Mouse (Mus musculus) erythroblast, embryonic 14.5 days (primary cell): ENCODE results near the gene Ankrd36. TPM values are rescaled to one million over a fixed set of nuclear protein-coding genes. Genes with fewer than 3 reads are reported as not detected.

Experiments used
- H3K27me3 ChIP-seq: 2 replicates; pipeline ENCODE4 v1.6.1; 2012; ENCODE audit warnings: inconsistent platforms; ENCODE audit not compliant: control insufficient read depth
- H3K36me3 ChIP-seq: 2 replicates; pipeline ENCODE4 v1.6.1; 2012; ENCODE audit warnings: mild to moderate bottlenecking, inconsistent platforms; ENCODE audit not compliant: control insufficient read depth
- H3K4me1 ChIP-seq: 2 replicates; pipeline ENCODE4 v1.6.1; 2012; ENCODE audit warnings: inconsistent platforms; ENCODE audit not compliant: control insufficient read depth
- H3K4me3 ChIP-seq: replicated peaks from 2 replicates; pipeline ENCODE3; 2012; ENCODE audit warnings: moderate library complexity, mild to moderate bottlenecking, inconsistent platforms
- H3K9me3 ChIP-seq: 2 replicates; pipeline ENCODE4 v1.6.1; 2012; ENCODE audit warnings: low read length, inconsistent platforms, mixed read lengths; ENCODE audit not compliant: control insufficient read depth
- GATA1 ChIP-seq: IDR thresholded peaks from 2 replicates; pipeline ENCODE4 v1.6.1; 2012; ENCODE audit warnings: low read length, inconsistent platforms, mixed read lengths
- TAL1 ChIP-seq: IDR thresholded peaks from 3 replicates; pipeline ENCODE4 v1.6.1; 2012; ENCODE audit warnings: low read length, inconsistent platforms, mixed read lengths
- polyA plus RNA-seq: library from polyadenylated mRNA; stranded (reverse); fragments of >175 nt; gene quantifications from 2 replicates; pipeline ENCODE4 v1.2.3, GENCODE M21; 2012

Gene Ankrd36
- polyA plus RNA-seq, 1 experiment, result not detected

DNA sequence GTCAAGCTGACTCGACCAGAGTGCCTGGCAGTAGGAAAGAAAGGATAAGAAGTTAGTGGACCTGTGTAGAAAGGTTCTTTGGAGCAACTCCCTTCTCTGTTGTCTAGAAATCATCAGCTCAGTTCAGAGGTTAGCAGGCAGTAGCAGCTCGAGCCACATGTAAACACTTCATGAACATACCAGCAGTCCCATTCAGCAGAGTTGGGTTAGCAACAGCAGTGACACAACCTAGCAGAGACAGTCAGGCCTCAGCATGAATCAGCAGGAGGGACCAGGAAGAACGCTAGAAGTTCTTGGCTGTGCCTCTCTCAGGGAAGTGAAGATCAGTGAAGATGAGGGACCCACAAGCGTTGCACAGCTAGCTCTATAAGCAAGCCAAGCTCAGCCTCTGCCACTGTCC, 24.0 kb upstream of the Ankrd36 start:
- no peak for TF ChIP-seq GATA1
- TF ChIP-seq TAL1, result no peak
- Histone ChIP-seq H3K36me3 (peaks cover 2% of the 10 kb centered on the region), H3K27me3 (no peaks in the 10 kb centered on the region), H3K4me1 (peaks cover 25% of the 10 kb centered on the region), H3K4me3 (no peak overlapping the region), H3K9me3 (peaks cover 5% of the 10 kb centered on the region; the same call in 1 of the 2 replicates)

- Histone ChIP-seq H3K9me3 (peaks cover 5% of the 10 kb centered on the region; the same call in 1 of the 2 replicates), H3K36me3 (no peaks in the 10 kb centered on the region), H3K4me1 (peaks cover 14% of the 10 kb centered on the region), H3K27me3 (no peaks in the 10 kb centered on the region), H3K4me3 (no peak overlapping the region)
- no peak for TF ChIP-seq GATA1
- TF ChIP-seq TAL1, result no peak
Measured at GRCm38 (mm10) chr11:5546693-5547092, 22.8 kb upstream of the Ankrd36 start.

DNA sequence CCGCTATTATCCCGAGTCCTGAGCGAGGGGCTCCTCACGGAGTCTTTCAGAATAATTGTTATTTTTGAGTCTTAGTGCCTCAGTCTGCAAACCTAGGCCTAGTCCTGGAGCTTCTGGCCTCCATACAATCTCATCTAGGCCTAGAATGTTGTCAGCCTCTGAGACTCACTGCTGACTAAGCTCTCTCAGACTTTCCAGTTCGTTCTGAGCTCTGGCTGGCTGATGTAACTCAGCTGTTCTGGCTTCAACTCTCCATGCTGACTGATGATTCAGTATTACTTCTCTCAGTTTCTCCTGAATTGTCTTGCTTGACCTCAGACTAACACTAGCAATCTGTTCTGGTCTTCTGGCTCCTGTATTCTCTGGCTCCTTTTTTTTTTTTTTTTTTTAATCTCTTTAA, 18.1 kb upstream of the Ankrd36 start:
- Histone ChIP-seq H3K4me3 (no peak overlapping the region), H3K4me1 (no peaks in the 10 kb centered on the region), H3K36me3 (no peaks in the 10 kb centered on the region), H3K9me3 (peaks cover 5% of the 10 kb centered on the region; the same call in 1 of the 2 replicates), H3K27me3 (no peaks in the 10 kb centered on the region)
- TF ChIP-seq TAL1 (no peak), GATA1 (no peak)

GRCm38 (mm10) chr11:5551931-5552330, 17.6 kb upstream of the Ankrd36 start:
- no peak overlapping the region for H3K4me3 ChIP-seq
- no peaks in the 10 kb centered on the region for H3K27me3 ChIP-seq
- H3K36me3 ChIP-seq, result no peaks in the 10 kb centered on the region
- peaks cover 5% of the 10 kb centered on the region; the same call in 1 of the 2 replicates for H3K9me3 ChIP-seq
- no peak for TF ChIP-seq GATA1
- no peak for TF ChIP-seq TAL1
- H3K4me1 ChIP-seq, result no peaks in the 10 kb centered on the region

DNA sequence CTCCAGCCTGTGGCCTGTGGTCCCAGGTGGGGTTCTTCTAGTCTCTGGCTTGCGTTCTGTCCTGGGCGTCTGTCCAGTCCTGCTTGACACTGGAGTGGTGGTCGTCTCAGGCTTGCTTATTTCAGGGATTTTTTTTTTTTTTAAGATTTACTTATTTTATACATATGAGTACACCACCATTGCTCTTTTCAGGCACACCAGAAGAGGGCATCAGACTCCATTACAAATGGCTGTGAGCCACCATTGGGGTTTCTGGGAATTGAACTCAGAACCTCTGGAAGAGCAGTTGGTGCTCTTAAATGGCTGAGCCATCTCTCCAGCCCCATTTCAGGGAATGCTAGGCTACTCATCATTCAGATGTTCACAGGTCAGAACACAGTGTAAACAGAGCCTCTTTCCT, 9.2 kb upstream of the Ankrd36 start:
- H3K27me3 ChIP-seq, result no peaks in the 10 kb centered on the region
- no peak overlapping the region for H3K4me3 ChIP-seq
- no peak for TF ChIP-seq TAL1
- TF ChIP-seq GATA1, result no peak
- peaks cover 4% of the 10 kb centered on the region for H3K4me1 ChIP-seq
- H3K36me3 ChIP-seq, result no peaks in the 10 kb centered on the region
- H3K9me3 ChIP-seq, result no peaks in the 10 kb centered on the region

DNA sequence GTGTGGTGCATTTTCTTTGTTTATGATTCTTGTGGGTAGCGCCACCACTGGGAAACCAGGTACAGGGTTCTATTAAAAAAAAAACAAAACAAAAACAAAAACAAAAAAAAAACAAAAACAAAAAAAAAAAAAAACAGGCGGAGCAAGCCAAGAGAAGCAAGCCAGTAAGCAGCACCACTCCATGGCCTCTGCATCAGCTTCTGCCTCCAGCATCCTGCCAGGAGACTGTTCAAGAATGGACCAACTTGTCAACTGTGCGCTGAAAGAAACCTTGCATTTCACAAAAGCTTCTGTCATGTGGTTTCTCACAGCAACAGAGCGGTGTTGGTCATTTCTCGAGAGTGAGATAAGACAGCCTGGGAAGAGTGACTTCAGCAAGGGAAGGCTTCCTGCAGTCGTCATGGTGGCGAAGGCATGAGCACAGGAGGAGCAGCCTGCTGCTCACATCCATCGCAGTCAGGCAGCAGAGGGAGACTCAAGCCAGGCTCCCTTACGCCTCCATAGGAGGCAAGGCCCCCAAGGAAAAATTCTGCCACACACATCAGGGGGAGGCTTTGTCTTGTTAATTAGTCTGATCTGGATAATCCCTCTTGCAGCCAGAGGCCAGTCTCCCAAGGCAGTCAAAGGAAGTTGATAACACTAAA, 6.7 kb upstream of the Ankrd36 start:
- TF ChIP-seq GATA1, result no peak
- TF ChIP-seq TAL1, result no peak
- Histone ChIP-seq H3K27me3 (no peaks in the 10 kb centered on the region), H3K4me1 (peaks cover 6% of the 10 kb centered on the region), H3K4me3 (no peak overlapping the region), H3K9me3 (peaks cover 4% of the 10 kb centered on the region; the same call in 1 of the 2 replicates), H3K36me3 (no peaks in the 10 kb centered on the region)

- Histone ChIP-seq H3K27me3 (no peaks in the 10 kb centered on the region), H3K36me3 (no peaks in the 10 kb centered on the region), H3K9me3 (peaks cover 6% of the 10 kb centered on the region; the same call in 1 of the 2 replicates), H3K4me1 (peaks cover 6% of the 10 kb centered on the region), H3K4me3 (no peak overlapping the region)
- TF ChIP-seq TAL1, result no peak
- TF ChIP-seq GATA1, result no peak
Measured at GRCm38 (mm10) chr11:5563898-5564297, 5.6 kb upstream of the Ankrd36 start.

- TF ChIP-seq GATA1 (no peak), TAL1 (no peak)
- Histone ChIP-seq H3K36me3 (no peaks in the 10 kb centered on the region), H3K4me3 (no peak overlapping the region), H3K4me1 (peaks cover 6% of the 10 kb centered on the region), H3K27me3 (no peaks in the 10 kb centered on the region), H3K9me3 (peaks cover 6% of the 10 kb centered on the region; the same call in 1 of the 2 replicates)
Measured at GRCm38 (mm10) chr11:5565596-5565995, 3.9 kb upstream of the Ankrd36 start.

DNA sequence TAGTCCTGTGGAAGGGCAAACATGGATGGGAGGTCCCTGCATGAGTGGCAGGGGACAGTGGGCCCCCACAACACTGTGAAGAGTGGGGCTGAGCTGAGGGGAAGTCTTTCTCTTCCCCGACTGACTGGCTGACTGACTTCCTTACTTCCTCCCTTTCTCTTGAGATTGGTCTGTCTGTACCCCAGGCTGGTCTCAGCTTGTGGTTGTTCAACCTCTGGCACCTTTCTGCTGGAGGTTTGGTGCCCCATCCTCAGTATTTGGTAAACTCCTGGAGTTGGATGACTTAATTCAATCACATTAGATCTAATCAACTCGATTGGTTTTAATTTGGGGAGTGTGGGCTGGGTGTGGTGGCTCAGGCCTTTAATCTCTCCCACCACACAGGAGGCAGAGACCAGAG, 3.0 kb upstream of the Ankrd36 start:
- no peaks in the 10 kb centered on the region for H3K27me3 ChIP-seq
- H3K4me3 ChIP-seq, result no peak overlapping the region
- no peaks in the 10 kb centered on the region for H3K36me3 ChIP-seq
- peaks cover 6% of the 10 kb centered on the region; the same call in 1 of the 2 replicates for H3K9me3 ChIP-seq
- TF ChIP-seq TAL1 (no peak), GATA1 (no peak)
- peaks cover 6% of the 10 kb centered on the region for H3K4me1 ChIP-seq
